Mouse (Mus musculus): Measurements from ENCODE around the gene Clcn2.

The Clcn2 gene

GRCm38 (mm10) chr16:20717181-20717977, at the start of gene Clcn2, which contains the start of gene Polr2h:
Gene Clcn2, minus strand, starts transcription at chr16:20717746.
Gene Polr2h, plus strand, starts transcription at chr16:20717665.
- DNase-seq (ENCODE audit: low spot score in 2 of 2), result peak; percentile 94 to 96

GRCm38 (mm10) chr16:20765244-20765643, 47.7 kb upstream of the Clcn2 start:
- no peak for DNase-seq (ENCODE audit: low spot score in 2 of 2)

- DNase-seq (ENCODE audit: low spot score in 2 of 2), result no peak
These were observed 44.1 kb upstream of the Clcn2 start for GRCm38 (mm10) chr16:20761681-20762080.

GRCm38 (mm10) chr16:20757385-20757784, 39.8 kb upstream of the Clcn2 start:
- no peak for DNase-seq (ENCODE audit: low spot score in 2 of 2)

GRCm38 (mm10) chr16:20756052-20756451, 38.5 kb upstream of the Clcn2 start:
- DNase-seq (ENCODE audit: low spot score in 2 of 2), result no peak

- DNase-seq (ENCODE audit: low spot score in 2 of 2), result no peak
These were observed 33.0 kb upstream of the Clcn2 start for GRCm38 (mm10) chr16:20750518-20750917.

GRCm38 (mm10) chr16:20746641-20747040, 29.1 kb upstream of the Clcn2 start:
- peak; percentile 55 to 60 for DNase-seq (ENCODE audit: low spot score in 2 of 2)

- no peak for DNase-seq (ENCODE audit: low spot score in 2 of 2)
These were observed 22.3 kb upstream of the Clcn2 start for GRCm38 (mm10) chr16:20739845-20740244.

GRCm38 (mm10) chr16:20736823-20737222, 19.3 kb upstream of the Clcn2 start:
- no peak for DNase-seq (ENCODE audit: low spot score in 2 of 2)

GRCm38 (mm10) chr16:20736168-20736567, 18.6 kb upstream of the Clcn2 start:
- no peak for DNase-seq (ENCODE audit: low spot score in 2 of 2)

GRCm38 (mm10) chr16:20735651-20736050, 18.1 kb upstream of the Clcn2 start:
- DNase-seq (ENCODE audit: low spot score in 2 of 2), result no peak

GRCm38 (mm10) chr16:20733731-20734730, 16.5 kb upstream of the Clcn2 start, which contains the start of gene Thpo:
Gene Thpo, minus strand, starts transcription at chr16:20734511.
- DNase-seq (ENCODE audit: low spot score in 2 of 2), result no peak

GRCm38 (mm10) chr16:20732925-20733730, 15.6 kb upstream of the Clcn2 start, which contains the start of gene Chrd:
Gene Chrd, plus strand, starts transcription at chr16:20733127.
- peak in 1 of 2 experiments; percentile 43 for DNase-seq (ENCODE audit: low spot score in 2 of 2)

- DNase-seq (ENCODE audit: low spot score in 2 of 2), result peak in 1 of 2 experiments; percentile 14
These were observed 14.8 kb upstream of the Clcn2 start for GRCm38 (mm10) chr16:20732251-20732924.

GRCm38 (mm10) chr16:20731688-20732087, 14.1 kb upstream of the Clcn2 start:
- no peak for DNase-seq (ENCODE audit: low spot score in 2 of 2)

GRCm38 (mm10) chr16:20730293-20730711, 12.8 kb upstream of the Clcn2 start:
- DNase-seq (ENCODE audit: low spot score in 2 of 2), result no peak

- DNase-seq (ENCODE audit: low spot score in 2 of 2), result no peak
These were observed 8.8 kb upstream of the Clcn2 start for GRCm38 (mm10) chr16:20726384-20726783.

GRCm38 (mm10) chr16:20725750-20726149, 8.2 kb upstream of the Clcn2 start:
- no peak for DNase-seq (ENCODE audit: low spot score in 2 of 2)

GRCm38 (mm10) chr16:20725321-20725720, 7.8 kb upstream of the Clcn2 start:
- DNase-seq (ENCODE audit: low spot score in 2 of 2), result no peak

GRCm38 (mm10) chr16:20724338-20724748, 6.8 kb upstream of the Clcn2 start:
- DNase-seq (ENCODE audit: low spot score in 2 of 2), result peak in 1 of 2 experiments; percentile 26

GRCm38 (mm10) chr16:20723247-20723646, 5.7 kb upstream of the Clcn2 start:
- no peak for DNase-seq (ENCODE audit: low spot score in 2 of 2)
